Mouse (Mus musculus) spleen, postnatal 14 days (tissue): ENCODE data around the gene Thap4.
A peak's percentile ranks its signal among the peaks of the same experiment; 100 is the strongest.

ENCODE experiments used
- DNase-seq, 2 experiments: peaks; one replicate each; pipeline ENCODE4 v3.0.0; 2021 to 2022; ENCODE audit warnings: low spot score in 2 of 2

The Thap4 gene

GRCm38 (mm10) chr1:93742910-93743309, 11.8 kb downstream of the Thap4 start:
- no peak for DNase-seq

- no peak for DNase-seq
These were observed 12.7 kb downstream of the Thap4 start for GRCm38 (mm10) chr1:93741987-93742386.

GRCm38 (mm10) chr1:93740671-93741070, 14.0 kb downstream of the Thap4 start:
- no peak for DNase-seq

- no peak for DNase-seq
These were observed 17.0 kb downstream of the Thap4 start for GRCm38 (mm10) chr1:93737711-93738110.

DNA sequence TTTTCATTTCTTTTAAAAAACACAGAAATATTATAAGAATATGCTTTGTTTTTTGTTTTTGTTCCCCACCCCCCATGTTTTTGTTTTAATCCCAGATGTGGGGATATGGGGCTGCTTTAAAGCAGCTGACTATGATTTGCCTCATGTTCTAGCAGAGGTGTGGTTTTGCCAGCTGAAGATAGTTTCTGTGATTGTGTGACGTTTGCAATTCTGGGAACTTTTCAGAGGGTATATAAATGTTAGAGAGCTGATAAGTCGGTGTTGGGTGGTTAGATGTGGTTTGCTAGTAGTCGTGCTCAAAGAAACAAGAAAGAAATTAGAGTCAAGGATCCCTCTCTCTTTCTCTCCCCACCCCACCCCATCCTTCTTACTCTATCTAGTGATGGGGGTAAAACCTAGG, 18.8 kb downstream of the Thap4 start:
- DNase-seq, result no peak

DNA sequence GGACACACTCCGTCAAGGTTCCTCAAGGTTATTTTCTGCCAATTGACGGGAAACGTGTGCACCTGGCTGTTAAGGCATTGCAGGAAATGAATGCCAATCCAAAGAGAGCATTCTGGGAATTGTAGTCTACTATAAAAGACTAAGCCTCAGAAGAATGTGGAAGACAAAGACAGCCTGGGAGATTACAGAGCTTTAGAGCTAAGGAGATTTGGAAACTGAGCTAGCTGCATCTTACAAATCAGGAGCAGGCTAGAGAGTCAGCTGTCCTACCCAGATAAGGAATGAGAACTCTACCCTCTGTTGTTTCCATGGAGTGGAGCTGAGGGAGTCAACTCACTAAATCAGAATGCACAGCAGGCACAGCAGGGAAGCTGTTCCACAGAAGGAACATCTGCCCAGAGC, 22.8 kb downstream of the Thap4 start:
- no peak for DNase-seq

DNA sequence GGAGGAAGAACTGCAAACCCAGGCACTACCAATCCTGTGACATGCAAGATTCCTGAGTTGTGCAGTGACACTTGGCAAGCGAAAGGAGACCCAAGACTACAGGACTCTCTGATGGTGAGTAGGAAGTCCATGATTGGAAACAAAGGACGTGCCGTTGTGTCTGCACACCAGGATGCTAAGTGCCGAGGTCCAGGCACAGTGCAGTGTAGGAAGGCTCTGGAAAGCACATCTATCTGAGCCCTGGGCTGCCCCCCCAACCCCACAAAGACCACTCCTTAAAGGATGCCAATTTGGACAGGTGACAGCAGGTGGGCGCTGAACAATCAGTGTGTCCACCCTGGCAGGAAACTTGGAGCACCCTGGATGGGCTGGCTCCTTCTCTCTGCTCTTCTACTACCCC, 23.6 kb downstream of the Thap4 start:
- no peak for DNase-seq

DNA sequence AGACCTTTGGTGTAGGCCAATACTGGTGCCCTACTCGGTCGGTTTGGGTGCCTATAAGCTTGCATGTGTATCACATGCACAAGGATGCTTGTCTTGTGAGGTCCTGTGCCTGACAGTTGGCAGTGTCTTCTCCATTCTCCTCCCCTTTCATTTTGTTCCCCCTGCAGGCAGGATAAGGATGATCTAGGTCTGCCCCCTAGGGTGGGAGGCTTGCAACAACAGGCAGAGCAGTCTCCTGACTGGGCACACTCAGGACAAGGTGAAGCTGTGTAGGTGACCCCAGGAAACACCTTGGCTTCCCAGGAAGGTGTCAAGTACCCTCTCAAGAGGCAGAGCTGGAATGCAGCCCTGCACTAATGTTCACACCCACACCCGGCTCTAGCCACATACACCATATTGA, 27.7 kb downstream of the Thap4 start:
- peak; percentile 17 to 48 for DNase-seq

DNA sequence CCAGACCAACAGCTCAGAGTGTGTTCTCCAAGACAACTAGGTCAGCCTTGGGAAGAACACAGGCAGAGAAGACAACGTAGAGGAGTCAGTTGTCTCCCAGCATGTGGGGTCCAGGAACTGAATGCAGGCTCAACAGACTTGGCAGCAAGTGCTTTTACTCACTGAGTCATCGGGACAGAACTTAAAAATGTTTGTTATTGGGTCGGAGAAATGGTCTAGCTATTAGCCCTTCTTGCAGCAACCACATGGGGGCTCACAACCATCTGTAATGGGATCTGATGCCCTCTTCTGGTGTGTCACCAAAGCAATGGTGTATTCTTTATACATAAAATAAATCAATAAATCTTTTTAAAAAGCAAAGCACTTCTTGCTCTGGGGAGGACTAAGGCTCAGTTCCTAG, 28.5 kb downstream of the Thap4 start:
- no peak for DNase-seq

GRCm38 (mm10) chr1:93725665-93726064, 29.0 kb downstream of the Thap4 start:
- no peak for DNase-seq

DNA sequence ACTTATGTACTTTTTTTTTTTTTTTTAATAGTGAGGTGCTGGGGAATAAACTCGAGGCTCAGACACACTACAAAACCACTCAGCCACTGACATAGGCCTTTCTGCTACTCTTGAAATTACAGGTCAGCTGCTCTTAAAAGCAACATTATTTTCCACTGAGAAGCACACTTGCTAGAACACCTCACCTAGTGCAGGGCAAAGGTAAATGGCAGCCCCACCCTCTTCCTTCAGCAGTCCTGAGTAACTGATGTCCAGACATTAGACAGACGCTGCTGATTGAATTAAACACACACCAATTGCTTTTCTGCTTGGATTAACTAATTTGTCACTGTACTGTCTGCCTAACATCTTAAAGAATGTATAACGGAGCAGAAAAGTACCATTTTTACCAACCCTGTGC, 30.0 kb downstream of the Thap4 start:
- no peak for DNase-seq

DNA sequence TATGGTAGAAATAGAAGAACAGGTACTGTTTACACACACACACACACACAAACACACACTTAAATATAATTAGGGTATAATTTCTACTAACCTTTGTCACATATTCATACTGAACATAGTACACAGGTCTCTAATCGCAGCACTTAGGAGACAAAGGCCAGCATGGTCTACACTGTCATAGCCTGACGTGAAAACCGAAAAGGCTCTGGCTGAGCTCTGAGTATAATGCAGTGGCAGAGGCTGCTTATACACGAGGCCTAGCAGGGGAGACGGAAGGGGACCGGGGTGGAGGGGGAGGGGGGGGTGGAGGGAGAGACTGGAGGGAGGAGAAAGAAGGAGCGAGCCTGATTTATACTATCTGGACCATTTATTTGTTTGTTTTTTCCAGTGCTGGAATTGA, 33.1 kb downstream of the Thap4 start:
- DNase-seq, result no peak

DNA sequence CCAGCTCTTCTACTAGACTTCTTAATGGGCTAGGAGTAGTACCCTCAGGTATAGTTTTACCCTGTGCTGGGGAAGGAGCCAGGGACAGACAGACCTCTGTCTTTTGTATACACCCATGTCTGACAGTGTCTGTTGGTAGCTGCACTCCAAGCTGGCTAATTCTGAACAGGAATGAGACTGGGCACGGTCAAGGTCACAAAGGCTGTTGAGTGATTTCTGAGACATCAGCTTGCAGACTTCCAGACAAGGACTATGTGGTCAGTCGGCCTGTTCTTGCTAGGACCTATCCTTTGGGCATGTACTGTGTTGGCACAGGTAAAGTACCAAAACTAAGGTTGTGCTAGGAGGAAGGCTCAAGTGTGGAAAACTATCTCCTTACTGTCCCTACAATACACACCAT, 38.5 kb downstream of the Thap4 start:
- no peak for DNase-seq

DNA sequence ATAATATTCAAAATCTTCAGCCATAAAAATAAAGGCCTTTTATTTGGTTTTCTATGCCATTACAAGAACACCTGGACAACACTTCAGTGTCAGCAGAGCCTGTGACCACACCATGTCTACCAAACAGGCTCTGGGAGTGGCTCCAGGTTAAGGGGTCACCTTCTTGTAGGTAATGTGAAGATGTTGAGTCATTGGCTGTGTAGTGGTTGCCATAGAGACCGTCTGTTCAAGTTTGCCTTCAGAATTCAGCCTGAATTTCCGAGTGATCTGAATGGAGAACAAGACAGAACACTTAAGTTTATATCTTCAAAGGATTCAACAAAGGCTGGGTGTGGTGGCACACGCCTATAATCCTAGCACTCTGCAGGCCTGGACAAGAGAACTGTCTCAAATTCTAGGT, 49.3 kb downstream of the Thap4 start:
- no peak for DNase-seq

DNA sequence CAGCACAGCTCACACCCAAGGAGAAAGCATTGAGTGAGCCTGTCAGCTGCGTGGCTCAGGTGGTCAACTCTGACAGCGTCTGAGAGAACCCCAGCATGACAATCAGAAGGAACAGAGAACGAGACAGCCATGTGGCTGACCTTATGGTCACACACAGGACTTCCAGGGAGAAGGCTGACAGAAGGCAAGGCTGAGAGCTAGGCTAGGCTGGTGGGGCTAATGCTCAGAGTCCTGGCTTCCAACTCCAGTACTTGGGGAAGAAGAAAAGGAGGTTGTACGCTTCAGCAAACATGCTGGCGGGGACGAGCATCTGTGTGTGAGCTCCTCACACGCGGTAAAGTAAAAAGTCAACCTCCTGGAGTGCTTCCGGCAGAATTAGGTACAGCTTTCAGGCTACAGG, 50.3 kb downstream of the Thap4 start:
- DNase-seq, result no peak

- no peak for DNase-seq
These were observed 51.1 kb downstream of the Thap4 start for GRCm38 (mm10) chr1:93703472-93704048.

GRCm38 (mm10) chr1:93702106-93702505, 52.6 kb downstream of the Thap4 start:
- DNase-seq, result no peak

GRCm38 (mm10) chr1:93699159-93699558, 55.5 kb downstream of the Thap4 start:
- no peak for DNase-seq

GRCm38 (mm10) chr1:93697317-93697716, 57.3 kb downstream of the Thap4 start:
- no peak for DNase-seq

DNA sequence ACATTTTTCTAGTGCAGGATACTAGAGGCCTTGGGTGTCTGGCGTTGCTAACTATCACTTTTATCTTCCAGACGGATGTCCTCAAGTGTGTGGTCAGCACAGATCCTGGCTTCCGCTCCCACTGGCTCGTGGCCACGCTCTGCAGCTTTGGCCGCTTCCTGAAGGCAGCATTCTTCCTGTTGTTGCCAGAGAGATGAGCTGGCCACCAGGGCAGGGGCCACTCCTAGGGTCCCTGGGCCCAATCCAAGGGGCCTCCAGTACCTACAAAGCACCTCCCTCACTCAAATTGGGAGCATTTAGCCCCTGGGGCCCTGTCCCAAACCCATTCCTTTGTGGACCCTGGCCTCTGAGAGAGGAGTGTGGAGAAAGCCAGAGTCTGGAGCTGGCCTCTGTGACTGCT, 59.7 kb downstream of the Thap4 start:
- DNase-seq, result no peak

DNA sequence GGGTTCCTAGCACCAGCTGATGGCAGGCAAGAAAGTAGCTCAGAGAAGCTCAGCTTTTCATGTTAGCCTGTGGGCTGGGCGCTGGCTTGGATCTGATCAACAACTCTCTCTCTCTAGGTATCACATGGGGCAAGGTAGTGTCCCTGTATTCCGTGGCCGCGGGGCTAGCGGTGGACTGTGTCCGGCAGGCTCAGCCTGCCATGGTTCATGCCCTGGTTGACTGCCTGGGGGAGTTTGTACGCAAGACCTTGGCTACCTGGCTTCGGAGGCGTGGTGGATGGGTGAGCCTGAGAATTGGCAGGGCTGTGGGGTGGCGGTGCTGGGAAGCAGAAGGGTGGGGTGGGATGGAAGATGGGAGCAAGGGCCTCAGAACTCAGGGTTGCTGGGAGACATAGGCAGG, 60.7 kb downstream of the Thap4 start:
- no peak for DNase-seq

- DNase-seq, result no peak
These were observed 61.2 kb downstream of the Thap4 start for GRCm38 (mm10) chr1:93693502-93693901.

DNA sequence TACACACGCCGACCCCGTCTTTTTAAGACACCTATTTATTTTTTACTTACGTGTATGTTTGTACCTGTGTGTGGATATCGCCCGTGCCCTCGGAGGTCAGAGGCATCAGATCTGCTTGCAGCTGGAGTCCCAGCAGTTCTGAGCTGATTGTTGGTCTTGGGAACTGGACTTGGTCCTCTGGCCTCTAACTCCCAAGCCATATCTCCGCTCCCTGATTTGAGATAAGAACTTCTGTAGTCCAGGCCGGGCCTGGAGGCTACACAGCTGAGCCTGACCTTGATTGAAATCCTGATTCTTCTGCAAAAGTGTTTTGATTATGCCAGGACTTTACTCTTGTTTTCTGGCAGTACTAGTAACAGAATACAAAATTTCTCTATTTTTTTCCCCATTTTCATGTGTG, 61.9 kb downstream of the Thap4 start:
- no peak for DNase-seq

DNA sequence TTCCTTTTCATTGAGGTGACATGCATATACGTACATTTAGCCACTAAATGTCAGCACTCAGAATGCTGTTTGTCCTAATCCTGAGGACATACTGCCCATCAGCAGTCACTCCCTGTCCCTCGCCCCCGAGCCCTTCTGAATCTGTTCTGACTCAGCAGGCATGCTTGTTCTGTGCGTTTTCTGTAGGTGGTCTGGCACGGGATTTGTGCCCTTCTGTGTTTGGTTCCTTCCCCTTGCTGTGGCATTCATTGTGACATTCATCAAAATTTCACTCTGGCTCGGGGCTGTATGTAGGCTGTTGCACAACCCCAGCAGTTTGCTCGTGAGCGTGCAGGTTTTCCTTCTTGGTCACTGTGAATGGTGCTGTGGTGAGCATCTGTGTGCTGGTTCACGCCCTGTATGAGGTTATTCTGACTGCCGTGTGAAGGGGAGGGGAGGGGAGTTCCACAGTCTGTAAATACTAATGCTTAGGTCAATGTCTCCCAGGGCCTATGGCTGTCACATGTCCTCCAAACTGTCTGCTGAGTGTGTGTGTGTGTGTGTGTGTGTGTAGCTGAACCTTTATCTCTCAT, 62.8 kb downstream of the Thap4 start:
- no peak for DNase-seq
